Mouse (Mus musculus) liver, adult 2 months (tissue): ENCODE data around the gene Medag. TPM values are rescaled to one million over a fixed set of nuclear protein-coding genes. Genes with fewer than 3 reads are reported as not detected.
A peak's percentile ranks its signal among the peaks of the same experiment; 100 is the strongest.

Source experiments
- DNase-seq: peaks from one replicate; pipeline ENCODE4 v3.0.0-alpha.2; 2011; ENCODE audit warnings: low read depth, low spot score; ENCODE audit errors: extremely low read depth
- H3K27ac ChIP-seq: fragments of 200-500 bp; replicated peaks from 2 replicates; pipeline ENCODE4 v1.5.1; 2012; ENCODE audit warnings: low read depth, mild to moderate bottlenecking, control low read depth, inconsistent platforms, low read length; ENCODE audit not compliant: insufficient read depth
- H3K27me3 ChIP-seq: fragments of 200-500 bp; 2 replicates; pipeline ENCODE4 v1.6.1; 2012; ENCODE audit warnings: mild to moderate bottlenecking, moderate library complexity, low read length, inconsistent platforms; ENCODE audit not compliant: control insufficient read depth, insufficient read depth
- H3K36me3 ChIP-seq: fragments of 200-500 bp; 2 replicates; pipeline ENCODE4 v1.6.1; 2012; ENCODE audit warnings: low read length, inconsistent platforms; ENCODE audit not compliant: control insufficient read depth, insufficient read depth
- H3K4me1 ChIP-seq: fragments of 200-500 bp; 2 replicates; pipeline ENCODE4 v1.6.1; 2011; ENCODE audit warnings: low read length; ENCODE audit not compliant: control insufficient read depth, insufficient read depth
- H3K4me3 ChIP-seq: fragments of 200-500 bp; 2 replicates; pipeline ENCODE4 v1.5.1; 2011; ENCODE audit warnings: low read depth, mild to moderate bottlenecking, control low read depth, low read length, moderate library complexity; ENCODE audit not compliant: insufficient read depth
- H3K79me2 ChIP-seq: fragments of 200-500 bp; 2 replicates; pipeline ENCODE4 v1.6.1; 2012; ENCODE audit warnings: inconsistent platforms, mild to moderate bottlenecking, low read length, moderate library complexity; ENCODE audit not compliant: control insufficient read depth, insufficient read depth
- H3K9ac ChIP-seq: fragments of 200-500 bp; 2 replicates; pipeline ENCODE4 v1.6.1; 2012; ENCODE audit warnings: low read depth, mild to moderate bottlenecking, control low read depth, inconsistent platforms, low read length
- CTCF ChIP-seq: fragments of 200-500 bp; IDR thresholded peaks from 2 replicates; pipeline ENCODE4 v1.5.1; 2011; ENCODE audit warnings: low read depth, low read length, control low read depth
- POLR2A ChIP-seq: fragments of 200-500 bp; IDR thresholded peaks from 2 replicates; pipeline ENCODE4 v1.6.1; 2011; ENCODE audit warnings: low read length, control low read depth; ENCODE audit not compliant: insufficient read depth; ENCODE audit errors: extremely low read depth
- WGBS: fragments of 180-500 bp; shearing (Covaris S2); methylation state at CpG from one replicate; pipeline ENCODE4 v1.1.7; 2018; 5-methylcytosine and 5-hydroxymethylcytosine counted together
- polyA plus RNA-seq: library from polyadenylated mRNA; depleted of rRNA; stranded (reverse); fragments of >200 nt; gene quantifications from 2 replicates; pipeline ENCODE4 v1.2.3, GENCODE M21; 2012
- total RNA-seq: library from RNA; depleted of rRNA; stranded (reverse); fragments of >200 nt; gene quantifications from 2 replicates; pipeline ENCODE4 v1.2.3, GENCODE M21; 2014

The Medag gene
- total and polyA plus RNA-seq, 2 experiments, result 0.18 to 0.21 TPM

GRCm38 (mm10) chr5:149412671-149413070 is 1.1 kb downstream of the Medag start:
- Histone ChIP-seq H3K36me3 (no peaks in the 10 kb centered on the region), H3K27me3 (peaks cover 2% of the 10 kb centered on the region; the same call in 1 of the 2 replicates), H3K27ac (no peak overlapping the region), H3K9ac (no peak overlapping the region), H3K79me2 (no peaks in the 10 kb centered on the region), H3K4me3 (no peak overlapping the region), H3K4me1 (no peaks in the 10 kb centered on the region)
- no peak for DNase-seq
- WGBS, result 88% methylated on average over 10 of the region's 10 CpGs
- TF ChIP-seq POLR2A (no peak), CTCF (no peak)

DNA sequence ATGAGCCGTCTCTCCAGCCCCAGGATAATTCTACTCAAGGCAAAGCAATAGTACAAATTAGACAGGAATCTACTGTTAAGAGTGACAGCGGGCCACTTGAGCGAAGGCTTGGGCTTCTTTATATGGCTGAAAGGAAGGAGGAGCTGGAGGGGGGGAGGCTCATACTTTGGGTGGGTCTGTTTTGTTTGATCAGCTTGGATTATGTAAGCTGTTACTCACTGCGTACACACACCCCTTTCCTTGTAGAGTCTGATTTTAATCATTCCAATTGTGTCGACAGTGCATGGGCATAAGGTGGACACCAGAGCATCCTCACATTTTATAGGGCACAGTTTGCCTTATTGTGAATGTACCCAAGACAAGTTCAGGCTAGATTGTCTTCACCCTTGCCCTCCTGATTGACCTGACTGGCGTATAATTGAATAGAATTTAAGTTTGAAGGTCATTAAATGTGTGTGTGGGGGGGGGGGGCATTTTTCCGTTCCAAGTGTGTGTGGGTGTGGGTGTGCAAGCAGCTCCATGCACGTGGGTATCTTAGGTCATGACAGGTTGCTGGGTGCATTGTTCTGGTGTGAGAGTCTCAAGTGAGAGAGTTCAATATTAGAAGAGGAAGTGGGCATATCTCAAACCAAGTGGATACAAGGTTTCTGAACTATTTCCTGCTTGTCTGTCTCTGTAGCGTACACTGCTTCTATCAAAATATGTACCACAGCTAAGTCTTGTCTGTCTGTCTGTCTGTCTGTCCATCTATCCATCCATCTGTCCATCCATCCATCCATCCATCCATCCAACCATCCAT is 3.0 kb downstream of the Medag start:
- Histone ChIP-seq H3K9ac (no peak overlapping the region), H3K27me3 (peaks cover 2% of the 10 kb centered on the region; the same call in 1 of the 2 replicates), H3K4me3 (no peak overlapping the region), H3K79me2 (no peaks in the 10 kb centered on the region), H3K36me3 (no peaks in the 10 kb centered on the region), H3K27ac (no peak overlapping the region), H3K4me1 (no peaks in the 10 kb centered on the region)
- DNase-seq, result no peak
- TF ChIP-seq CTCF, result no peak
- TF ChIP-seq POLR2A, result no peak
- 66% methylated on average over 9 of the region's 9 CpGs for WGBS

DNA sequence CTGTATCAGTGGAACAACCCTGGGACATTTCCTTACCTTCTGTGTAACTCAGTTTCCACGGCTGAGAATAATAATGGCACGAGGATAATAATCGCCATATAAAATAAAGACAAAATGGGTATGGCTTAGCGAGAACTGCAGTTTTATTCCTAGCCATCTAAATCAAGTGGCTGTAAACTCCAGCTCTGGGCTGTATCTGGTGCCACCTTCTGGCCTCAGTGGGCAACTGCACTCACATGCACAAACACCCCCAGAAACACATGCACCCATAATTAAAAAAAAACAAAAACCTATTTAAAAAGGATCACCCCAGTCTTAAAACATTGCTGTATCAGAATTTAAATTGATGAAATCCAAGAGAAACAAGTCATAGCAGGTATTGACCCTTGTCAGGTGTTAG is 5.8 kb downstream of the Medag start:
- no peak overlapping the region for H3K4me3 ChIP-seq
- H3K79me2 ChIP-seq, result no peaks in the 10 kb centered on the region
- H3K9ac ChIP-seq, result no peak overlapping the region
- TF ChIP-seq POLR2A (no peak), CTCF (peak; percentile 35; the same call in 1 of the 2 replicates)
- no peaks in the 10 kb centered on the region for H3K27me3 ChIP-seq
- no peak overlapping the region for H3K27ac ChIP-seq
- DNase-seq, result no peak
- no peaks in the 10 kb centered on the region for H3K4me1 ChIP-seq
- H3K36me3 ChIP-seq, result no peaks in the 10 kb centered on the region
- 95% methylated on average over 4 of the region's 4 CpGs for WGBS

DNA sequence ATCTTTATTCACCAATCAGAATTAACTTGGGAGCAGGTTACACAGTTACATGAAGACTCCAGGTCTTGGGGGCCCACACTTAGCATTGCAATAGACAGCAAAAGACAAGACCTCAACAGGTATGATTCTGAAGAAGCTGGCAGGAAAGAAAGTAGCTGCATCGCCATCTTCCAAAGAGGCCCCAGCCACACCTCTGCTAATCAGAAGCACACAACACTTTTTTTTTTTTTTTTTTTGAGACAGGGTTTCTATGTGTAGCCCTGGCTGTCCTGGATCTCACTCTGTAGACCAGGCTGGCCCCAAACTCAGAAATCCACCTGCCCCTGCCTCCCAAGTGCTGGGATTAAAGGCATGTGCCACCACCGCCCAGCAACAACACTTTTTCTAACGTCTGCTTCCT is 15.0 kb downstream of the Medag start:
- no peak for TF ChIP-seq POLR2A
- 84% methylated on average over 3 of the region's 3 CpGs for WGBS

GRCm38 (mm10) chr5:149427277-149428060 is 15.9 kb downstream of the Medag start:
- no peaks in the 10 kb centered on the region for H3K79me2 ChIP-seq
- H3K27ac ChIP-seq, result no peak overlapping the region
- DNase-seq, result no peak
- H3K4me3 ChIP-seq, result no peak overlapping the region
- no peaks in the 10 kb centered on the region for H3K4me1 ChIP-seq
- no peaks in the 10 kb centered on the region for H3K27me3 ChIP-seq
- 88% methylated on average over 8 of the region's 8 CpGs for WGBS
- H3K36me3 ChIP-seq, result no peaks in the 10 kb centered on the region
- no peak overlapping the region for H3K9ac ChIP-seq
- TF ChIP-seq CTCF (no peak), POLR2A (no peak)

More for the DNA sequence above, 15.0 kb downstream of the Medag start:
- no peak overlapping the region for H3K9ac ChIP-seq
- no peaks in the 10 kb centered on the region for H3K79me2 ChIP-seq
- DNase-seq, result no peak
- H3K4me1 ChIP-seq, result no peaks in the 10 kb centered on the region
- no peaks in the 10 kb centered on the region for H3K36me3 ChIP-seq
- H3K27me3 ChIP-seq, result no peaks in the 10 kb centered on the region
- no peak overlapping the region for H3K27ac ChIP-seq
- no peak overlapping the region for H3K4me3 ChIP-seq
